Mouse (Mus musculus) cerebellum, adult 2 months (tissue): Measurements from ENCODE around the gene Fbxo44.

Source experiments
- CTCF ChIP-seq: fragments of 200-500 bp; IDR thresholded peaks from 2 replicates; pipeline ENCODE4 v1.5.1; 2011; ENCODE audit warnings: low read depth, mild to moderate bottlenecking, control low read depth, low read length, moderate library complexity, borderline replicate concordance; ENCODE audit not compliant: insufficient read depth
- POLR2A ChIP-seq: fragments of 200-500 bp; IDR thresholded peaks from 2 replicates; pipeline ENCODE4 v1.6.1; 2011; ENCODE audit warnings: low read length, control low read depth, borderline replicate concordance; ENCODE audit not compliant: insufficient read depth

DNA sequence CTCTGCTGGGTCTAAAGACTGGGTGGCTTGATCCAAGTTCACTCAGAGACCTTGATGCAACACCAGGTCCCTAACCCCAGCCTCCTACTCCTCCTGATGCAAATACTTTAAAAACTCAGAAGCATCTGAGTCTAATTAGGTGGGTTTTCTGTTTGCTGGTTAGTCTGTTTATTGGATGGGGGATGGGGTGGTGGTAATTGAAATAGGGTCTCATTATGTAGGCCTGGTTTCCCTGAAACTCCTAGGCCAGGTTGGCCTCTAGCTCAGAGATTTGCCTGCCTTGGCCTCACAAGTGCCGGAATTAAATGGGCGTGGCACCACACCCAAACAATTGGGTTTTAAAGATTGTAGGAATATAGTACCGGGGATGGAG lies 37.6 kb downstream of the Fbxo44 start:
- no peak for TF ChIP-seq POLR2A
- TF ChIP-seq CTCF = no peak
